Mouse (Mus musculus) cerebellum, adult 2 months (tissue): Measurements from ENCODE around the gene Chchd4. TPM values are rescaled to one million over a fixed set of nuclear protein-coding genes. Genes with fewer than 3 reads are reported as not detected.

Experiments used
- DNase-seq, 2 experiments: peaks; one replicate each; pipeline ENCODE4 v3.0.0; 2021
- H3K27ac ChIP-seq: fragments of 200-500 bp; 2 replicates; pipeline ENCODE4 v1.5.1; 2012; ENCODE audit warnings: low read length, control low read depth, inconsistent platforms; ENCODE audit not compliant: insufficient read depth
- H3K27me3 ChIP-seq: fragments of 200-500 bp; 2 replicates; pipeline ENCODE4 v1.6.1; 2012; ENCODE audit warnings: inconsistent platforms, mild to moderate bottlenecking, low read length, moderate library complexity; ENCODE audit not compliant: control insufficient read depth, insufficient read depth
- H3K4me1 ChIP-seq: fragments of 200-500 bp; 2 replicates; pipeline ENCODE4 v1.6.1; 2011; ENCODE audit warnings: low read length; ENCODE audit not compliant: control insufficient read depth, insufficient read depth
- H3K4me3 ChIP-seq: fragments of 200-500 bp; replicated peaks from 2 replicates; pipeline ENCODE3; 2011; ENCODE audit warnings: mild to moderate bottlenecking, low read depth, low read length, control low read depth; ENCODE audit not compliant: insufficient read depth
- CTCF ChIP-seq: fragments of 200-500 bp; IDR thresholded peaks from 2 replicates; pipeline ENCODE4 v1.5.1; 2011; ENCODE audit warnings: low read depth, mild to moderate bottlenecking, control low read depth, low read length, moderate library complexity, borderline replicate concordance; ENCODE audit not compliant: insufficient read depth
- POLR2A ChIP-seq: fragments of 200-500 bp; IDR thresholded peaks from 2 replicates; pipeline ENCODE4 v1.6.1; 2011; ENCODE audit warnings: low read length, control low read depth, borderline replicate concordance; ENCODE audit not compliant: insufficient read depth
- WGBS: fragments of 180-500 bp; shearing (Covaris S2); methylation state at CpG from one replicate; pipeline ENCODE4 v1.1.7; 2018; 5-methylcytosine and 5-hydroxymethylcytosine counted together
- polyA plus RNA-seq: library from polyadenylated mRNA; depleted of rRNA; stranded (reverse); fragments of >200 nt; gene quantifications from 2 replicates; pipeline ENCODE4 v1.2.3, GENCODE M21; 2012

The Chchd4 gene
- polyA plus RNA-seq, 1 experiment, result 14.9 TPM

GRCm38 (mm10) chr6:91470712-91471111 lies 2.6 kb downstream of the Chchd4 start:
- H3K4me1 ChIP-seq, result peaks cover 2% of the 10 kb centered on the region; the same call in 1 of the 2 replicates

DNA sequence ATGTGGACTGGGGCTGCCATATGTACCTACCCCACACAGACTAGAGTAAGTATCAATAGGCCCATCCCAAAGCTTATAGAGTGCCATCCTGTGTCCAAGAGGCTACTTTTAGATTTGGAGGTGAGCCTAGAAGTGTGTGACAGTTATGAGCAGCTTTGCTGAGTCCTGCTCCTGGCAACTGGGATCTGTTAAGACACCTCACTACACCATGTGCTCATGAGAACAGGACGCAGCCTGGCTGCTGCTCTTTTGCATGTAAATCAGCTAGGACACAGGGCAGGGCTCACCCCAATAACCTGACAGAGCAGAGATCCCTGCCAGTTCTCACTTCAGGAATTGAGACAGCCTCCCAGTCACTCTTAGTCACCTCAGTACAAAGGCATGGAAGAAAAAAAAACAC lies 6.2 kb downstream of the Chchd4 start:
- DNase-seq, result no peak
- TF ChIP-seq CTCF (no peak), POLR2A (no peak)
- Histone ChIP-seq H3K27me3 (no peaks in the 10 kb centered on the region), H3K4me1 (0 out of 2 replicates have a peak, but pooled peaks cover under 1% of the 10 kb centered on the region), H3K4me3 (no peak overlapping the region), H3K27ac (no peak overlapping the region)
- WGBS, result 71% methylated on average over 1 of the region's 1 CpGs

More at GRCm38 (mm10) chr6:91470712-91471111, 2.6 kb downstream of the Chchd4 start:
- H3K27ac ChIP-seq, result no peak overlapping the region
- 89% methylated on average over 2 of the region's 2 CpGs for WGBS
- H3K27me3 ChIP-seq, result no peaks in the 10 kb centered on the region
- H3K4me3 ChIP-seq, result no peak overlapping the region
- TF ChIP-seq POLR2A (no peak), CTCF (no peak)
- DNase-seq, result no peak

- H3K27ac ChIP-seq, result no peak overlapping the region
- WGBS, result 90% methylated on average over 2 of the region's 2 CpGs
- TF ChIP-seq POLR2A (no peak), CTCF (no peak)
- no peaks in the 10 kb centered on the region for H3K27me3 ChIP-seq
- no peak for DNase-seq
- H3K4me3 ChIP-seq, result no peak overlapping the region
- no peaks in the 10 kb centered on the region for H3K4me1 ChIP-seq
Observed at GRCm38 (mm10) chr6:91465756-91466155, 7.6 kb downstream of the Chchd4 start.

DNA sequence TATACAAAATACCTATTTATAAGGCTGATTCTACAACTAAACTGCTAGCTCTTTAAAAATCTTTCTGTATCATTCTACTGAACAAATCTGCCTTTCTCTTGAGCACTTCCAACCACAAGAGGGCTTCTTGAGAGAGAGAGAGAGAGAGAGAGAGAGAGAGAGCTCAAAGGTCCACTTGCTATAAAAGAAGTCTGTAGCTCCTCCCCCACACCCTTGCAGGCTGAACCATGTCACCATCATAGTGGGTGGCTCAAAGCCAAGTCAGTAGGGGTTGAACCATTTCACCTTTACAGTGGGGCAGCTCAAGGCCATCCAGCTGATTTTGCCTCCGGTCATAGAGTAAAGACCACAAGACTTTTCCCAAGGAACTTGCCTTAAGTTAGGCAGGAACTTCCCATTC lies 13.9 kb downstream of the Chchd4 start:
- TF ChIP-seq POLR2A (no peak), CTCF (no peak)
- Histone ChIP-seq H3K27ac (no peak overlapping the region), H3K4me1 (no peaks in the 10 kb centered on the region), H3K4me3 (no peak overlapping the region), H3K27me3 (no peaks in the 10 kb centered on the region)
- DNase-seq, result no peak
- 85% methylated on average over 1 of the region's 1 CpGs for WGBS

GRCm38 (mm10) chr6:91454546-91454945 lies 18.8 kb downstream of the Chchd4 start:
- Histone ChIP-seq H3K4me3 (no peak overlapping the region), H3K27me3 (no peaks in the 10 kb centered on the region), H3K27ac (no peak overlapping the region), H3K4me1 (no peaks in the 10 kb centered on the region)
- 75% methylated on average over 5 of the region's 5 CpGs for WGBS
- no peak for DNase-seq
- TF ChIP-seq POLR2A (no peak), CTCF (no peak)

DNA sequence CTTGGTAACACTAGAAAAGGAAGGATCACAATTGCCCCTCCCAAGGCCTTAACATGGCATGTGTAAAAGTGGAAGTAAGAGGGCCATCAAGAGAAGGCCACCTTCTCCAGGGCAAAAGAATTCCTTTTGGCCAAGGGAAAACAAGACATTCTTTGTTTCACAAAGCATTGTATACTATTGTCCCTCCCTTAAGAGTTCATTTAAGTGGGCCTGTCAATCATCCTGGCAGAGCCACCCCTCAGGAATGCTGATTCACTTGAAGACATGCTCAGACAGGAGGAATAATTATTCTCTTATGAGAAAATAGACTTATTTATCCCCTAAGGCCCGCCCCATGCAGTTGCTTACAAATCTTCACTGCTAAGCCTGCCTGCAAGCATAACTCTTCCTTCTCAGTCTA lies 21.3 kb downstream of the Chchd4 start:
- H3K4me1 ChIP-seq, result no peaks in the 10 kb centered on the region
- WGBS, result 32% methylated on average over 1 of the region's 1 CpGs
- no peak for TF ChIP-seq CTCF
- TF ChIP-seq POLR2A, result no peak
- no peak for DNase-seq
- H3K4me3 ChIP-seq, result no peak overlapping the region
- H3K27me3 ChIP-seq, result no peaks in the 10 kb centered on the region
- H3K27ac ChIP-seq, result no peak overlapping the region

GRCm38 (mm10) chr6:91449472-91450225 lies 23.7 kb downstream of the Chchd4 start:
- DNase-seq, result no peak
- TF ChIP-seq CTCF (no peak), POLR2A (no peak)
- WGBS, result 44% methylated on average over 3 of the region's 3 CpGs
- Histone ChIP-seq H3K4me3 (no peak overlapping the region), H3K27me3 (no peaks in the 10 kb centered on the region), H3K4me1 (no peaks in the 10 kb centered on the region), H3K27ac (no peak overlapping the region)

DNA sequence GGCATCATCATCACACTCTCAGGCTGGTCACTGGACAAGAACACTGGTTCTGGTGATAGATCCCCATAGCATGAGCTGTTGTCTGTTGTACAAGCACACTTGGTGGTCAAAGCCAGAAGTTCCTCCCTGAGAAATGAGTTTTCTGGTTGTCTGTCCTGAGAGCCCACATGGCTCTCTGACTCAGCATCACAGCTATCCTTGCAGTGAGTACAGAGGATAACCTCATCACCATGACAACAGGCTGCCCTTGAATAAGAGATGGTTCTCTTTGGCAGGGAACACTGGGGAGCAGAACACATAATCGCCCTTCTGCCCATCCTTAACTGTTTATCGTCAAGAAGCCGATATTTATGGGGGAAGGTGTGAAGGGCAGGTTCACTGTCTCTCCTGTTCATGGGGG lies 28.0 kb downstream of the Chchd4 start:
- no peak overlapping the region for H3K4me3 ChIP-seq
- WGBS, result 75% methylated on average over 3 of the region's 3 CpGs
- no peak for DNase-seq
- H3K27ac ChIP-seq, result no peak overlapping the region
- H3K4me1 ChIP-seq, result 0 out of 2 replicates have a peak, but pooled peaks cover 5% of the 10 kb centered on the region
- no peaks in the 10 kb centered on the region for H3K27me3 ChIP-seq
- no peak for TF ChIP-seq POLR2A
